Mouse (Mus musculus) erythroblast, embryonic 14.5 days (primary cell): ENCODE data around the gene Hdac7. TPM values are rescaled to one million over a fixed set of nuclear protein-coding genes. Genes with fewer than 3 reads are reported as not detected.

Experiments
- H3K27me3 ChIP-seq: 2 replicates; pipeline ENCODE4 v1.6.1; 2012; ENCODE audit warnings: inconsistent platforms; ENCODE audit not compliant: control insufficient read depth
- H3K36me3 ChIP-seq: 2 replicates; pipeline ENCODE4 v1.6.1; 2012; ENCODE audit warnings: mild to moderate bottlenecking, inconsistent platforms; ENCODE audit not compliant: control insufficient read depth
- H3K4me1 ChIP-seq: 2 replicates; pipeline ENCODE4 v1.6.1; 2012; ENCODE audit warnings: inconsistent platforms; ENCODE audit not compliant: control insufficient read depth
- H3K4me3 ChIP-seq: replicated peaks from 2 replicates; pipeline ENCODE3; 2012; ENCODE audit warnings: moderate library complexity, mild to moderate bottlenecking, inconsistent platforms
- H3K9me3 ChIP-seq: 2 replicates; pipeline ENCODE4 v1.6.1; 2012; ENCODE audit warnings: low read length, inconsistent platforms, mixed read lengths; ENCODE audit not compliant: control insufficient read depth
- GATA1 ChIP-seq: IDR thresholded peaks from 2 replicates; pipeline ENCODE4 v1.6.1; 2012; ENCODE audit warnings: low read length, inconsistent platforms, mixed read lengths
- TAL1 ChIP-seq: IDR thresholded peaks from 3 replicates; pipeline ENCODE4 v1.6.1; 2012; ENCODE audit warnings: low read length, inconsistent platforms, mixed read lengths
- polyA plus RNA-seq: library from polyadenylated mRNA; stranded (reverse); fragments of >175 nt; gene quantifications from 2 replicates; pipeline ENCODE4 v1.2.3, GENCODE M21; 2012

The Hdac7 gene
- polyA plus RNA-seq, 1 experiment = 0.45 TPM

GRCm38 (mm10) chr15:97807867-97808266, 36.4 kb downstream of the Hdac7 start:
- Histone ChIP-seq H3K9me3 (no peaks in the 10 kb centered on the region), H3K4me1 (no peaks in the 10 kb centered on the region), H3K36me3 (peaks cover 20% of the 10 kb centered on the region), H3K27me3 (no peaks in the 10 kb centered on the region), H3K4me3 (no peak overlapping the region)
- TF ChIP-seq TAL1 (no peak), GATA1 (no peak)

- Histone ChIP-seq H3K9me3 (no peaks in the 10 kb centered on the region), H3K27me3 (no peaks in the 10 kb centered on the region), H3K36me3 (peaks cover 21% of the 10 kb centered on the region), H3K4me3 (no peak overlapping the region), H3K4me1 (no peaks in the 10 kb centered on the region; the same call in 1 of the 2 replicates)
- TF ChIP-seq TAL1 (no peak), GATA1 (no peak)
These were observed 41.7 kb downstream of the Hdac7 start for GRCm38 (mm10) chr15:97802575-97802974.

- Histone ChIP-seq H3K36me3 (peaks cover 23% of the 10 kb centered on the region), H3K9me3 (no peaks in the 10 kb centered on the region), H3K4me1 (no peaks in the 10 kb centered on the region; the same call in 1 of the 2 replicates), H3K27me3 (no peaks in the 10 kb centered on the region), H3K4me3 (no peak overlapping the region)
- TF ChIP-seq TAL1 (no peak), GATA1 (no peak)
These were observed 42.5 kb downstream of the Hdac7 start for GRCm38 (mm10) chr15:97801811-97802210.

- H3K4me3 ChIP-seq = no peak overlapping the region
- peaks cover 30% of the 10 kb centered on the region for H3K36me3 ChIP-seq
- H3K27me3 ChIP-seq = no peaks in the 10 kb centered on the region
- no peak for TF ChIP-seq TAL1
- TF ChIP-seq GATA1 = no peak
- H3K4me1 ChIP-seq = no peaks in the 10 kb centered on the region; the same call in 1 of the 2 replicates
- no peaks in the 10 kb centered on the region for H3K9me3 ChIP-seq
These were observed 43.4 kb downstream of the Hdac7 start for GRCm38 (mm10) chr15:97800853-97801252.

GRCm38 (mm10) chr15:97799446-97799845, 44.9 kb downstream of the Hdac7 start:
- Histone ChIP-seq H3K4me1 (no peaks in the 10 kb centered on the region; the same call in 1 of the 2 replicates), H3K9me3 (no peaks in the 10 kb centered on the region; the same call in 1 of the 2 replicates), H3K36me3 (peaks cover 41% of the 10 kb centered on the region), H3K4me3 (no peak overlapping the region), H3K27me3 (no peaks in the 10 kb centered on the region)
- TF ChIP-seq TAL1 = no peak
- no peak for TF ChIP-seq GATA1

GRCm38 (mm10) chr15:97798134-97798533, 46.2 kb downstream of the Hdac7 start:
- H3K27me3 ChIP-seq = no peaks in the 10 kb centered on the region
- no peak overlapping the region for H3K4me3 ChIP-seq
- H3K36me3 ChIP-seq = peaks cover 55% of the 10 kb centered on the region
- TF ChIP-seq TAL1 (no peak), GATA1 (no peak)
- H3K4me1 ChIP-seq = no peaks in the 10 kb centered on the region; the same call in 1 of the 2 replicates
- H3K9me3 ChIP-seq = peaks cover 4% of the 10 kb centered on the region; the same call in 1 of the 2 replicates

GRCm38 (mm10) chr15:97796674-97797310, 47.5 kb downstream of the Hdac7 start:
- H3K4me3 ChIP-seq = no peak overlapping the region
- H3K27me3 ChIP-seq = no peaks in the 10 kb centered on the region
- no peaks in the 10 kb centered on the region; the same call in 1 of the 2 replicates for H3K4me1 ChIP-seq
- peaks cover 62% of the 10 kb centered on the region for H3K36me3 ChIP-seq
- peaks cover 4% of the 10 kb centered on the region; the same call in 1 of the 2 replicates for H3K9me3 ChIP-seq
- TF ChIP-seq TAL1 (no peak), GATA1 (no peak)

- H3K9me3 ChIP-seq = peaks cover 4% of the 10 kb centered on the region; the same call in 1 of the 2 replicates
- H3K27me3 ChIP-seq = no peaks in the 10 kb centered on the region
- H3K36me3 ChIP-seq = peaks cover 68% of the 10 kb centered on the region
- H3K4me3 ChIP-seq = no peak overlapping the region
- peaks cover 2% of the 10 kb centered on the region for H3K4me1 ChIP-seq
- no peak for TF ChIP-seq TAL1
- TF ChIP-seq GATA1 = no peak
These were observed 48.6 kb downstream of the Hdac7 start for GRCm38 (mm10) chr15:97795559-97796235.

- no peaks in the 10 kb centered on the region for H3K27me3 ChIP-seq
- peaks cover 4% of the 10 kb centered on the region; the same call in 1 of the 2 replicates for H3K9me3 ChIP-seq
- H3K4me1 ChIP-seq = peaks cover 13% of the 10 kb centered on the region
- no peak overlapping the region for H3K4me3 ChIP-seq
- TF ChIP-seq GATA1 (no peak), TAL1 (no peak)
- H3K36me3 ChIP-seq = peaks cover 77% of the 10 kb centered on the region
These were observed 50.0 kb downstream of the Hdac7 start for GRCm38 (mm10) chr15:97794268-97794667.
